Mouse (Mus musculus) gastrocnemius, adult 2 months (tissue): ENCODE measurements around the gene Treml4. TPM values are rescaled to one million over a fixed set of nuclear protein-coding genes. Genes with fewer than 3 reads are reported as not detected.
"Not testable (repeated sequence)": the region's sequence is repeated elsewhere in the genome, so short reads cannot be mapped to it uniquely, and the experiment has no call there.

ENCODE experiments used
- DNase-seq: peaks from one replicate; pipeline ENCODE4 v3.0.0; 2022
- H3K27ac ChIP-seq: fragments of 200-600 bp; 2 replicates; pipeline ENCODE4 v1.8.1; 2022; ENCODE audit warnings: mild to moderate bottlenecking
- H3K4me3 ChIP-seq: fragments of 200-600 bp; 2 replicates; pipeline ENCODE4 v1.8.1; 2022; ENCODE audit warnings: mild to moderate bottlenecking, moderate library complexity
- CTCF ChIP-seq: fragments of 200-600 bp; IDR thresholded peaks from 2 replicates; pipeline ENCODE4 v1.8.1; 2022; ENCODE audit warnings: antibody characterized with exemption, mild to moderate bottlenecking, moderate library complexity
- intact Hi-C: fragments of 180-260 bp; cut with DNase I; formaldehyde crosslinking; loops from one replicate; pipeline ENCODE4 v1.15.1; 2025
- total RNA-seq, 2 experiments: library from RNA; stranded (reverse); gene quantifications; 2 replicates each; pipeline ENCODE4 v1.2.3; 2021

Gene Treml4
- total RNA-seq, 2 experiments from 2014 or later: not detected

DNA sequence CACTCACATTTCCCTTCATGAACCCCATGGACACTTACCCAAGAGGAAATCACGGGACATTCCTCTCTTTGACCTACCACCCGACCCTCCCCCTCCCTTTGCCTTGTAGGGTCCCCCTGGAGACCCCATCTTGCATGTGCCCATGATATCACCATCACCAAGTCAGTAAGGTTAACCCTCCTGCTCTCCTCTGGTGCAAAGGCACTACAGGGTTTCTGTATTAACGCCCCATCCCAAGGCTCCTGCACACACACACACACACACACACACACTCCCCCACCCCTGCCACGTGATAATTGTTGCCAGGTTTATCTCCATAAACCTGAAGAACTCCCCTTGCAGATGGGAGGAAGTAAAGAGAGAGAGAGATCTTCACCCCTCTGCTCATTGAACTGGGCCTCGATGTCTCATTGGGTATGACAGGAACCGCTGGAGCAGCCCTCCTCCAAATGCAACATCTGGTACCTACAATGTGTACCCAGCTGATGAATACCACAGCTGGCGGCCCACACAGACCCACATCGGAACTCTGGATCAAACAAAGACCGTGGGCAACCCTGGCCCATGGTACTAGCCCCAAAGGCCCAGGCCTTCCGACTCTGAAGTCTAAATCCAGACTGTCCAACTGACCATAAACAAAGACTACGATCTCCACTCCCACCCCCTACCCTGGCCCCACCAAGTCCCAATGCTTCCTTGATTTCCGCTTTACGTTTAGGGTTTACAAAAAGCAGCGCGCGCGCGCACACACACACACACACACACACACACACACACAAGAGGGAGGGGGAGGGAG lies 17.0 kb downstream of the Treml4 start:
- DNase-seq: no peak
- H3K27ac ChIP-seq: no peak overlapping the region
- no peak for TF ChIP-seq CTCF
- intact Hi-C loops: no loop called here
- no peak overlapping the region for H3K4me3 ChIP-seq

- TF ChIP-seq CTCF: no peak
- no peak overlapping the region for H3K27ac ChIP-seq
- intact Hi-C loops: no loop called here
- DNase-seq: no peak
- H3K4me3 ChIP-seq: no peak overlapping the region
These were observed 17.6 kb downstream of the Treml4 start for GRCm38 (mm10) chr17:48281739-48282085.

GRCm38 (mm10) chr17:48286765-48287164 lies 22.7 kb downstream of the Treml4 start:
- DNase-seq: no peak
- Histone ChIP-seq H3K4me3 (no peak overlapping the region), H3K27ac (no peak overlapping the region)
- no peak for TF ChIP-seq CTCF
- intact Hi-C loops: no loop called here

DNA sequence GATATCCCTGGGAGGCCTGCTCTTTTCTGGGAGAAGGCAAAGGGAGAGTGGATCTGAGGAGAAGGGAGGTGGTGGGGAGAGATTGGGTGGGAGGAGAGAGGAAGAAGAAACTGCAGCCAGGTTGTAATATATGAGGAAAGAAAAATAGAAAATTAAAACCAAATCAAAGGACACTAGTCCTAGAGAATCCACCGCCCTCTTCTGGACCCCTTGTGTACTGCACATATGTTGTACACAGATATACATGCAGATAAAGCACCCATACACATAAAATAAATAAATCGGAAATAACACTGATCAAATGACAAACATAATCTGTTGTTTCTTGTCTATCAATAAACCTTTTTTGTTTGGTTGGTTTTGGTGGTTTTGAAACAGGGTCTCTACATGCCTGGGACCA lies 23.2 kb downstream of the Treml4 start:
- intact Hi-C loops: no loop called here
- no peak for DNase-seq
- H3K4me3 ChIP-seq: no peak overlapping the region
- no peak overlapping the region for H3K27ac ChIP-seq
- peak; percentile 21 for TF ChIP-seq CTCF

GRCm38 (mm10) chr17:48293500-48294194 lies 29.6 kb downstream of the Treml4 start:
- no peak for DNase-seq
- no peak for TF ChIP-seq CTCF
- no peak overlapping the region for H3K4me3 ChIP-seq
- intact Hi-C loops: no loop called here
- H3K27ac ChIP-seq: no peak overlapping the region

- Histone ChIP-seq H3K4me3 (no peak within 1 kb of the TSS), H3K27ac (no peak within 1 kb of the TSS)
- no peak for DNase-seq
- no peak for TF ChIP-seq CTCF
- intact Hi-C loops: no loop called here
These were observed 35.1 kb downstream of the Treml4 start, which contains the start of gene Treml2 for GRCm38 (mm10) chr17:48299203-48299602. Gene Treml2, plus strand, starts transcription at chr17:48299498.

GRCm38 (mm10) chr17:48299756-48300155 lies 35.7 kb downstream of the Treml4 start:
- Histone ChIP-seq H3K4me3 (no peak overlapping the region), H3K27ac (no peak overlapping the region)
- intact Hi-C loops: no loop called here
- TF ChIP-seq CTCF: no peak
- DNase-seq: no peak

DNA sequence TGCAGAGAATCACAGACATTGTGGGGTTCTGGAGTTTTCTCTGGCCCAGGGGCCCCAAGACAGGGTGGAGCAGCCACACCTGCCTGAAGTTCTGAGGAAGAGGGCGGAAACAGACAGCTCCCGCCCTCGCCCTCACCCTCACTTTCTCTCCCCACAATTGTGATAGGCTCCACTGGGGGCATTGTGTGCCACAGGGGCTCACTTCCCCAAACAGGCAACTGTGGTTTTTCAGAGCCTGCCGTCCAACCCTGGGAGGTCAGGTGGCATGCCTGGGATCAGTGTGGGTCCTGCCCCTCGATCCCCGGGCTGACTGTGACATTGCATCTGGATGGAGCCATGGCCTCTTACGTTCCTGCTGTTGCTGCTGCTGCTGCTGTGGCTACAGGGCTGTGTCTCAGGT lies 36.1 kb downstream of the Treml4 start:
- TF ChIP-seq CTCF: no peak
- H3K4me3 ChIP-seq: no peak overlapping the region
- no peak overlapping the region for H3K27ac ChIP-seq
- intact Hi-C loops: no loop called here
- DNase-seq: no peak

DNA sequence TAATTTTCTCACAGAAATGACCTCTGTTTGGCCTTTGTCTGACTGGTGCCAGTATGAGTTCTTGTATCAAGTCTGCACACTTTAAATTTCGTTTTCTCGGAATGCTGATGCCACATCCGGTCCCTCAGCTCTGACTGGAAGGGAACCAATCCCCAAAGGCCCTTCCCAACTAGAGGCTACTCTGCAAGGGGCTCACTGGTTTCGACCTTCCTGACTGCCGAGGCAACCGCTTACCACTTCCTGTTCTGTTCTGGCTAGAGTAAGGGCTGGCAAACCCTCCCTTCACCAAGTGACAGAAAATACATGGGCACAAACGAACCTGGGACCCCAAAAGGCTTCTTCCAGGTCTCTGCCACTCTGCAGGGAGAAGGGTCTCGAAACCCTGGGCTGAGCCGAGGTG lies 36.8 kb downstream of the Treml4 start:
- intact Hi-C loops: no loop called here
- H3K4me3 ChIP-seq: no peak overlapping the region
- no peak overlapping the region for H3K27ac ChIP-seq
- no peak for DNase-seq
- TF ChIP-seq CTCF: no peak

DNA sequence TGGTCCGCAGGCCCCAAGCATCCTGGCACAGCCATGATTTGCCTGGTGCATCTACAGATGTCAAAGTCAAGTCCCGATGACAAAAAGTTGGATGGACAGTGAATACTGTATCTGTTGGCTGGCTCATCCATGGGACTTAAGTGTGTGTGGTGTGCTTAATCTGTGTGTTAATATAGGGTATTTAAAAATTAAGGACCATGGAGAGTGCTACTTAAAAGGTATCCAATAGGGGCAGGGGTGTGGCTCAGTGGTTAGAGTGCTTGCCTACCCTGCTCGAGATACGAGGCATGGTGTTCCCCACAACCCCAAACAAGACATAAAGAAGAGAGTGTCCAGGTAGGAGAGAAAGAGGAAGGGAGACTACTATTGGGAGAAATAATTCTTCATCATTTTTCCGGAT lies 37.7 kb downstream of the Treml4 start:
- DNase-seq: no peak
- Histone ChIP-seq H3K27ac (no peak overlapping the region), H3K4me3 (no peak overlapping the region)
- intact Hi-C loops: no loop called here
- TF ChIP-seq CTCF: no peak

GRCm38 (mm10) chr17:48312124-48312523 lies 48.0 kb downstream of the Treml4 start:
- intact Hi-C loops: no loop called here
- Histone ChIP-seq H3K27ac (no peak overlapping the region), H3K4me3 (no peak overlapping the region)
- DNase-seq: no peak
- no peak for TF ChIP-seq CTCF

GRCm38 (mm10) chr17:48315905-48316579 lies 51.9 kb downstream of the Treml4 start, which contains the start of gene B430306N03Rik:
Gene B430306N03Rik, plus strand, starts transcription at chr17:48316141.
- intact Hi-C loops, H3K4me3 ChIP-seq, H3K27ac ChIP-seq, DNase-seq: not testable (repeated sequence)

DNA sequence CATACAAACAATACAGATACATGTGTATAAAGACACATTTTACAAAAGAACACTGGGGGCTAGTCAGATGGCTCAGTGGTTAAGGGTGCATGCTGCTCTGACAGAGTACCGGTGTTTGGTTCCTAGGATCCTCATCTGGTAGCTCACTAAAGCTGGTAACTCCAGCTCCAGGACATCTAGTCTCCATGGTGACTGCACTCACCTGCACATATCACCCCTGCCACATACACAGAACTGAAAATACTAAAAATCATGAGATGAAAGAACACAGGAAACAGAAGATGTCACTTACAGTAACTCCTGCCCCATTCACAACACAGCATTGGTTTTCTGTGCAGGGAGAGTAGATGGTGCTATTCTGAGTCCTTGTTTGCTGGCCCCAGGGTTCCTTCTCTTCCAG lies 54.6 kb downstream of the Treml4 start:
- TF ChIP-seq CTCF: no peak
- intact Hi-C loops: no loop called here
- no peak overlapping the region for H3K27ac ChIP-seq
- no peak overlapping the region for H3K4me3 ChIP-seq
- no peak for DNase-seq
